Mouse (Mus musculus): ENCODE measurements around the gene Msi2. TPM values are rescaled to one million over a fixed set of nuclear protein-coding genes. Genes with fewer than 3 reads are reported as not detected.

Gene Msi2
- total RNA-seq, 2 experiments from 2014 or later = 200 to 212 TPM

GRCm38 (mm10) chr11:88488941-88489724 is 229.2 kb downstream of the Msi2 start:
- DNase-seq (ENCODE audit: low spot score in 2 of 2) = no peak

- no peak for DNase-seq (ENCODE audit: low spot score in 2 of 2)
Observed at GRCm38 (mm10) chr11:88488175-88488940, 230.0 kb downstream of the Msi2 start.

- DNase-seq (ENCODE audit: low spot score in 2 of 2) = no peak
Observed at GRCm38 (mm10) chr11:88485987-88486386, 232.3 kb downstream of the Msi2 start.

- no peak for DNase-seq (ENCODE audit: low spot score in 2 of 2)
Observed at GRCm38 (mm10) chr11:88485088-88485487, 233.2 kb downstream of the Msi2 start.

GRCm38 (mm10) chr11:88484047-88484446 is 234.3 kb downstream of the Msi2 start:
- DNase-seq (ENCODE audit: low spot score in 2 of 2) = no peak

GRCm38 (mm10) chr11:88482636-88483035 is 235.7 kb downstream of the Msi2 start:
- DNase-seq (ENCODE audit: low spot score in 2 of 2) = no peak

GRCm38 (mm10) chr11:88482236-88482635 is 236.1 kb downstream of the Msi2 start:
- DNase-seq (ENCODE audit: low spot score in 2 of 2) = no peak

GRCm38 (mm10) chr11:88481602-88482161 is 236.6 kb downstream of the Msi2 start:
- DNase-seq (ENCODE audit: low spot score in 2 of 2) = no peak

- DNase-seq (ENCODE audit: low spot score in 2 of 2) = no peak
Observed at GRCm38 (mm10) chr11:88481092-88481601, 237.2 kb downstream of the Msi2 start.

GRCm38 (mm10) chr11:88479498-88479897 is 238.8 kb downstream of the Msi2 start:
- DNase-seq (ENCODE audit: low spot score in 2 of 2) = no peak

GRCm38 (mm10) chr11:88474889-88475440 is 243.3 kb downstream of the Msi2 start:
- no peak for DNase-seq (ENCODE audit: low spot score in 2 of 2)

GRCm38 (mm10) chr11:88472731-88473130 is 245.6 kb downstream of the Msi2 start:
- DNase-seq (ENCODE audit: low spot score in 2 of 2) = no peak

- no peak for DNase-seq (ENCODE audit: low spot score in 2 of 2)
Observed at GRCm38 (mm10) chr11:88471981-88472647, 246.2 kb downstream of the Msi2 start.

- DNase-seq (ENCODE audit: low spot score in 2 of 2) = no peak
Observed at GRCm38 (mm10) chr11:88470599-88470998, 247.7 kb downstream of the Msi2 start.

GRCm38 (mm10) chr11:88468996-88469395 is 249.3 kb downstream of the Msi2 start:
- no peak for DNase-seq (ENCODE audit: low spot score in 2 of 2)

- peak; percentile 34 to 56 for DNase-seq (ENCODE audit: low spot score in 2 of 2)
Observed at GRCm38 (mm10) chr11:88467498-88468245, 250.6 kb downstream of the Msi2 start.

GRCm38 (mm10) chr11:88463951-88464350 is 254.4 kb downstream of the Msi2 start:
- DNase-seq (ENCODE audit: low spot score in 2 of 2) = no peak

GRCm38 (mm10) chr11:88462789-88463188 is 255.5 kb downstream of the Msi2 start:
- no peak for DNase-seq (ENCODE audit: low spot score in 2 of 2)

GRCm38 (mm10) chr11:88461601-88462000 is 256.7 kb downstream of the Msi2 start:
- no peak for DNase-seq (ENCODE audit: low spot score in 2 of 2)
